Mouse (Mus musculus) kidney, embryonic 14.5 days (tissue): ENCODE results near the gene Emilin2. TPM values are rescaled to one million over a fixed set of nuclear protein-coding genes. Genes with fewer than 3 reads are reported as not detected.

Source experiments
- polyA plus RNA-seq: library from polyadenylated mRNA; unstranded; fragments of >200 nt; fragmentation: Nextera tagmentation; extraction: Ambion mirVana; gene quantifications from 2 replicates; pipeline ENCODE4 v1.2.1, GENCODE M21; 2014

The Emilin2 gene
- polyA plus RNA-seq, 1 experiment from 2014 or later, result 2.7 TPM

Other genes starting within 250 kb of the Emilin2 start
- gene Lpin2, start 129.4 kb downstream of the Emilin2 start, polyA plus RNA-seq, result 54.9 and 93.2 TPM in 2 replicates
- gene Gm4707, start 147.9 kb upstream of the Emilin2 start, polyA plus RNA-seq, result 3.8 and 4.8 TPM in 2 replicates
- gene Smchd1, start 163.4 kb upstream of the Emilin2 start, polyA plus RNA-seq, result 116 and 118 TPM in 2 replicates
- gene Ndc80, start 214.9 kb upstream of the Emilin2 start, polyA plus RNA-seq, result 56.6 and 57.1 TPM in 2 replicates
- gene Spdya, start 240.1 kb upstream of the Emilin2 start, polyA plus RNA-seq, result 0.66 and 1.5 TPM in 2 replicates